Mouse (Mus musculus): ENCODE results near the gene Rpp38.

DNA sequence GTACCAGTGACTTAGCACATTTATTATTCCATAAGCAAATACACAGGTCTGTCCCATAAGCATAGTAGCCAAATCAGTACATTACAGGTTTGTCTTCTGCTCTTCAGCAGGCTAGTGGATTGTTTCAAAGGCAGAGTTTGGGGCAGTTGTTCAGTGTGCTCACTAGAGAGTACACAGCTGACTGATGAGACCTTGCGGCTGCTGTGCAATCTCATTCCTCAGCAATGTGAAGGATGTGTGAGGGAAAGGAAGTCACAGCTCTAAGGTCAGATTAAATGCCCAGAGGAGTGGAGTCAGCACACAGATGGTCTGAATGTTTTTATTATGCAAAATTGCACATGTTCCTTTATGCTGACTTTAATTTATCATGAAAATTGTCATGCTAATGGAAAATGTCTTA lies 5.9 kb downstream of the Rpp38 start:
- no peak for TF ChIP-seq CTCF (IDR thresholded peaks at IDR 0.05; ENCODE audit: extremely low read depth, insufficient read depth, insufficient read length, insufficient replicate concordance)
- no peak for TF ChIP-seq POLR2A (IDR thresholded peaks at IDR 0.05; ENCODE audit: low read depth, low read length)

Data from spleen, adult 2 months (tissue).